Mouse (Mus musculus) ovary, postnatal 36 days (tissue): Measurements from ENCODE around the gene Usp19.

ENCODE experiments used
- DNase-seq: peaks from one replicate; pipeline ENCODE4 v3.0.0; 2022; ENCODE audit warnings: low spot score, mixed read lengths

Usp19 gene

DNA sequence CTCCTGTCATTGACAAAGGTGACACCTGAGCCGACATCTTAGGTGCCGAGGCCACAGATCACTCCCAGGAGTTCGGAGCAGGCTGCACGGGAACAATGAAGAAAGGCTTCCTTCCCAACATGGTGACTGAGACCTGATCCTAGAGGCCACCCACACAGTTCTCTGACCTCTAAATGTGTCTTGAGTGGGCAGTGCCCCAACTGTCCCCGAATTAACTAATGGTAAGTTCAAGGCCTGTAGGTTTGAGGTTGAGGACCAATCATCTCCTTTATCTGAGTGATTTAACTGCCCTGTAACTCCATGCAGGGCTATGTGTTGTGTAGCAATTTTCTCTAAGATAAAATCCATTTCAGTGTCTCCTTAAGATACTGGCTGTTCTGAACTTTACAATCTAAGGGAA lies 21.0 kb upstream of the Usp19 start:
- no peak for DNase-seq

GRCm38 (mm10) chr9:108469845-108470244 lies 20.6 kb upstream of the Usp19 start:
- no peak for DNase-seq

GRCm38 (mm10) chr9:108474528-108474927 lies 15.9 kb upstream of the Usp19 start:
- DNase-seq, result no peak

- peak; percentile 80 for DNase-seq
Measured at GRCm38 (mm10) chr9:108478638-108479156, 11.7 kb upstream of the Usp19 start.

- no peak for DNase-seq
Measured at GRCm38 (mm10) chr9:108479241-108479640, 11.2 kb upstream of the Usp19 start.

- DNase-seq, result peak; percentile 43
Measured at GRCm38 (mm10) chr9:108479721-108480351, 10.6 kb upstream of the Usp19 start, which contains the start of gene Lamb2. TSS of gene Lamb2 (plus strand) at chr9:108479736.

- no peak for DNase-seq
Measured at GRCm38 (mm10) chr9:108480813-108481519, 9.4 kb upstream of the Usp19 start.

- DNase-seq, result no peak
Measured at GRCm38 (mm10) chr9:108481520-108482210, 8.7 kb upstream of the Usp19 start.

DNA sequence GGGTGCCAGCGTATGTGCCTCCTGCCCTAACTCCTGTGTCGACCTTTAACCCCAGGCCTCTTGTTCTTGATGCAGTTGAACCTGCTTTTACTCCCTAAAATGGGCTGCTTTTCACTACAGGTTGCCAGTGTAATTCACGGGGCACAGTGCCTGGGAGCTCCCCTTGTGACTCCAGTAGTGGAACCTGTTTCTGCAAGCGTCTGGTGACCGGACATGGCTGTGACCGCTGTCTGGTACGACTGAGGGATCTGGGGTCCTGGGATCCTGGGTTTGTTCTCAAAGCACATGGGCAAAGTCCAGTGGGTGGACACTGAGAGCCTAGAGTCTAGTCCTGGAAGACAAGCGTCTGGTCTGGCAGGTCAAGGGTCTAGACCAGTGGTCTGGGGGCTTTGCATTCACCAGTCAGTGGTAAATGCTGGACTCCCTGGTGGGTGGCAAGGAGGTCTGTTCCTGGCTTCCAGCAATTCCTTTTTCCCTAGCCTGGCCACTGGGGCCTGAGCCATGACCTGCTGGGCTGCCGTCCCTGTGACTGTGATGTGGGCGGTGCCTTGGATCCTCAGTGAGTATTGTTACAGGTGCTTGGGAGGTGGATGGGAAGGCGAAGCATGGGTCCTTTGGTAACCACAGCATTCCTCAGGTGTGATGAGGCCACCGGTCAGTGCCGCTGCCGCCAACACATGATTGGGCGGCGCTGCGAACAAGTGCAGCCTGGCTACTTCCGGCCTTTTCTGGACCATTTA lies 7.2 kb upstream of the Usp19 start:
- no peak for DNase-seq

DNA sequence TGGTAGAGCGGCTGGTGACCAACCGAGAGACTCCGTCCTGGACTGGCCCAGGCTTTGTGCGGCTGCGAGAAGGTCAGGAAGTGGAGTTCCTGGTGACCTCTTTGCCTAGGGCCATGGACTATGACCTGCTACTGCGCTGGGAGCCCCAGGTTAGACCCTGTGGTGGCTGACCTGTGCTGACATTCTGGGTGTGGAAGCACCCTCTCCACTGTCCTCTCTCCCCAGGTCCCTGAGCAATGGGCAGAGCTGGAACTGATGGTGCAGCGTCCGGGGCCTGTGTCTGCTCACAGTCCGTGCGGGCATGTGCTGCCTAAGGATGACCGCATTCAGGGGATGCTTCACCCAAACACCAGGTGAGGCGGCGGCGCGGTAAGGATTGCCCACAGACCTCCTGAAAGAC lies 6.4 kb upstream of the Usp19 start:
- DNase-seq, result no peak

GRCm38 (mm10) chr9:108485301-108485875 lies 5.0 kb upstream of the Usp19 start:
- DNase-seq, result no peak

DNA sequence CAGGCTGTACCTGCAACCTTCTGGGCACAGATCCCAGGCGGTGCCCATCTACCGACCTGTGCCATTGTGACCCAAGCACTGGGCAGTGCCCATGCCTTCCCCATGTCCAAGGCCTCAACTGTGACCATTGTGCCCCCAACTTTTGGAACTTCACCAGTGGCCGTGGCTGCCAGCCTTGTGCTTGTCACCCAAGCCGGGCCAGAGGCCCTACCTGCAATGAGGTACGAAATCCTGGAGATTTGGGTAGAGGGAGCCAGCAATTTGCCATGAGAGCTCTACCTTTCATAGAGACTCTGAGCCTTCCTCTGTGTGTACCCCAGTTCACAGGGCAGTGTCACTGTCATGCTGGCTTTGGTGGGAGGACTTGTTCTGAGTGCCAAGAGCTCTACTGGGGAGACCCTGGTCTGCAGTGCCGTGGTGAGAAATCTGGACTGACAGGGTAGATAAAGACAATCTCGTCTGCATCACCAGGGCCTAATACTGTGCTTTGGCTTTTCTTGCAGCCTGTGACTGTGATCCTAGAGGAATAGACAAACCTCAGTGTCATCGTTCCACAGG lies 3.4 kb upstream of the Usp19 start:
- DNase-seq, result no peak

GRCm38 (mm10) chr9:108488403-108488802 lies 2.0 kb upstream of the Usp19 start:
- no peak for DNase-seq

GRCm38 (mm10) chr9:108489215-108489614 lies 1.2 kb upstream of the Usp19 start:
- DNase-seq, result no peak

GRCm38 (mm10) chr9:108489702-108490558 lies 472 bp upstream of the Usp19 start:
- no peak for DNase-seq

DNA sequence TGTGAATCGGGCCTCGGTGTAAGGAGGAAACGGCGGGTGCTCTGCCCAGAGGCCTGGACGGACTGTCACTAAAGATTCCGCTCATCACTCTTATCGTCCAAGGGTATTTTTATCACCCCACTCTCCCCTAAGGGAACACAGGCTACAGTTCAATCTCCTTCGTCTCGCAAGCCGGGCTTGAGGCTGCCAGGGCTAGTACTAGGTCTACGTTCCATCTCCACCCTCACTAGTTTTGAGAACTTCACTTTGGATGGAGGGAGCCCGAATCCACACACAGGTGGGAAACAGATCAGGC lies 831 bp downstream of the Usp19 start:
- no peak for DNase-seq

DNA sequence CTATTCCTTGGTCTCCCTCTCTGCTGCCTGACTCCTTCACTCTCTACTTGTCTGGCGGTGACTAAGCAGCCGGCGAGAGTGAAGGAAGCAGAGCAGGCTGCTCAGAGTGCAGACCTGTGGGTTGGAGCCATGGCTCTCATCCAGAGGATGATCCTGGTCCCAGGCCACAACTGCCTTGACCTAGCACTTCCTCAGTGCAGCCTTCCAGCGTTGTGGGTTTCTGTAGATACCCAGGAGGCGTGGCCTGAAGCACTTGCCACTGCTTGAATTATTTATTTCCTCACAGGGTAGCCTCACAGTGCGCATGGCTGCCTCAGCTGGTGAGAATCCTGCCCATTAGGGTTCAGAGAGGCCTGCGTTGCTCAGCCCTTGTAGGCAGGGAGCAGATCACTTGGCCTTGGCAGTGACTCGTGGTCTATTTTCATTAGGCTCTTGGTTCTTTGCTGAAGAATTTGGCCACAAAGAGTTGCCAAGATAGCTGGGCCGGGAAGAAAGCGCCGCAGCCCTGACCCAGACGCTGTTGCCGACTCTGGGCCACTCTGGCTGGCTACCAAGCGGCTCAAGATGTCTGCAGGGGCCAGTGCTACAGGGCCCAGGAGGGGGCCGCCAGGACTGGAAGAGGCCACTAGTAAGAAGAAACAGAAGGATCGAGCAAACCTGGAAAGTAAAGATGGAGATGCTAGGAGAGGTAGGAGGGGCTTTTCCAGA lies 1.8 kb downstream of the Usp19 start:
- DNase-seq, result peak; percentile 58

- no peak for DNase-seq
Measured at GRCm38 (mm10) chr9:108493246-108493645, 2.8 kb downstream of the Usp19 start.

- DNase-seq, result no peak
Measured at GRCm38 (mm10) chr9:108494146-108494825, 3.9 kb downstream of the Usp19 start.

- DNase-seq, result no peak
Measured at GRCm38 (mm10) chr9:108494905-108495304, 4.5 kb downstream of the Usp19 start.
